Mouse (Mus musculus) stomach, embryonic 16.5 days (tissue): ENCODE results near the gene Foxe3. TPM values are rescaled to one million over a fixed set of nuclear protein-coding genes. Genes with fewer than 3 reads are reported as not detected.

Experiments used
- ATAC-seq: fragments of 200-750 bp; cut with Nextera tagmentation; 2 replicates; pipeline ENCODE4 v1.8.0; 2017; ENCODE audit warnings: moderate number of reproducible peaks, moderate TSS enrichment; ENCODE audit not compliant: insufficient read depth, low FRiP score
- H3K27ac ChIP-seq: fragments of 300-500 bp; sonication (generic); 2 replicates; pipeline ENCODE4 v1.5.1; 2014; ENCODE audit warnings: low read length
- H3K27me3 ChIP-seq: fragments of 300-500 bp; sonication (generic); 2 replicates; pipeline ENCODE4 v1.6.1; 2014; ENCODE audit warnings: low read length, control low read depth, mixed read lengths; ENCODE audit not compliant: control insufficient read depth, insufficient read depth
- H3K36me3 ChIP-seq: fragments of 300-500 bp; sonication (generic); 2 replicates; pipeline ENCODE4 v1.6.1; 2014; ENCODE audit warnings: low read length; ENCODE audit not compliant: control insufficient read depth, insufficient read depth
- H3K4me1 ChIP-seq: fragments of 300-500 bp; sonication (generic); 2 replicates; pipeline ENCODE4 v1.6.1; 2014; ENCODE audit warnings: low read length, control low read depth, mixed read lengths; ENCODE audit not compliant: control insufficient read depth, insufficient read depth
- H3K4me2 ChIP-seq: fragments of 300-500 bp; sonication (generic); 2 replicates; pipeline ENCODE4 v1.6.1; 2014; ENCODE audit warnings: low read depth, low read length, mixed read lengths
- H3K4me3 ChIP-seq: fragments of 300-500 bp; sonication (generic); replicated peaks from 2 replicates; pipeline ENCODE4 v1.5.1; 2014; ENCODE audit warnings: mild to moderate bottlenecking, low read length
- H3K9ac ChIP-seq: fragments of 300-500 bp; sonication (generic); 2 replicates; pipeline ENCODE4 v1.6.1; 2014; ENCODE audit warnings: low read length
- H3K9me3 ChIP-seq: fragments of 300-500 bp; sonication (generic); replicated peaks from 2 replicates; pipeline ENCODE4 v1.6.1; 2016; ENCODE audit warnings: low read length, control low read depth; ENCODE audit not compliant: control insufficient read depth
- WGBS: fragments of 180-500 bp; shearing (Covaris S2); extraction: QIAGEN DNeasy Blood & Tissue Kit; methylation state at CpG from one replicate; pipeline ENCODE4 v1.1.7; 2014; 5-methylcytosine and 5-hydroxymethylcytosine counted together
- polyA plus RNA-seq: library from polyadenylated mRNA; unstranded; fragments of >200 nt; fragmentation: Nextera tagmentation; extraction: Ambion mirVana; gene quantifications from 2 replicates; pipeline ENCODE4 v1.2.1, GENCODE M21; 2015

The Foxe3 gene
- polyA plus RNA-seq, 1 experiment from 2014 or later, result not detected

DNA sequence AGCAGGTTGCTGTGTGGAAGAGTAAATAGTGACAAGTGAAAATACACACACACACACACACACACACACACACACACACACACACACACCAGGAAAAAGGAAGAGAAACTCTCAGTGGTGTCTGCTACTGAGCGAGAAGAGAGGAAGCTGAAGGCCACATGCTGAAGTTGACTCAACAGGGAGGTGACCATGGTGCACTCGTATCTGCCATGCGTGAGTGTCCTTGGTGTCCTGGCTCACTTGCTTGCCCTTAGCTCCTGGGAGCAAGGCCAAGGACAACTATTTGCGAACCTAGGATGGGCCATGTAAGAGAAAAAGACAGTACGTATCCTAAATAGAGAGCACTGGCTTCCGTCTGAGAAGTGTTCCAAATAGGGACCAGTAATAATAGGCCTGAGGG lies 8.4 kb upstream of the Foxe3 start:
- no peaks in the 10 kb centered on the region for H3K36me3 ChIP-seq
- ATAC-seq, result no peak
- WGBS, result 87% methylated on average over 6 of the region's 6 CpGs
- H3K4me2 ChIP-seq, result no peak overlapping the region
- no peak overlapping the region for H3K9ac ChIP-seq
- H3K27ac ChIP-seq, result no peak overlapping the region
- no peaks in the 10 kb centered on the region for H3K9me3 ChIP-seq
- H3K4me3 ChIP-seq, result no peak overlapping the region
- peaks cover 16% of the 10 kb centered on the region for H3K27me3 ChIP-seq
- no peaks in the 10 kb centered on the region for H3K4me1 ChIP-seq

DNA sequence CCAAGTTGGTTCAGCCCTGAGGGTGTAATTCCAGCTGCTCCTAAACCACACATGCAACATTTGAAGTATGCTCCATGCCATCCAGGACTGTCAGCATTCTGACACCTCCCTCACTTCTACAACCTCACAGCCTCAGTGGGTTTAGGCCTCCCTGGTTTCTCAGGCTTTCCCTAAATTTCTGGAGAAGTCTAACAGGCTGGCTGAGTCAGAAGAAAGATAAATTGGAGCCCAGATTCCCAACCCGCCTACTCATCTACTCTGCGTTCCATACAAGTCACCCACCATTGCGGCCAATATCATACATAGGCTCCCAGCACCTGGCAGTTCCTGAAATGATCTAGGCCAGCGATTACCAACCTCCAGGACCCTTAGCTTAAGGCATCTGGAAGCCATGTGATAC lies 6.9 kb upstream of the Foxe3 start:
- H3K27me3 ChIP-seq, result peaks cover 22% of the 10 kb centered on the region
- no peaks in the 10 kb centered on the region for H3K9me3 ChIP-seq
- WGBS, result 87% methylated on average over 4 of the region's 4 CpGs
- no peaks in the 10 kb centered on the region for H3K36me3 ChIP-seq
- H3K4me2 ChIP-seq, result no peak overlapping the region
- H3K9ac ChIP-seq, result no peak overlapping the region
- no peak overlapping the region for H3K4me3 ChIP-seq
- no peaks in the 10 kb centered on the region for H3K4me1 ChIP-seq
- ATAC-seq, result no peak
- H3K27ac ChIP-seq, result no peak overlapping the region

DNA sequence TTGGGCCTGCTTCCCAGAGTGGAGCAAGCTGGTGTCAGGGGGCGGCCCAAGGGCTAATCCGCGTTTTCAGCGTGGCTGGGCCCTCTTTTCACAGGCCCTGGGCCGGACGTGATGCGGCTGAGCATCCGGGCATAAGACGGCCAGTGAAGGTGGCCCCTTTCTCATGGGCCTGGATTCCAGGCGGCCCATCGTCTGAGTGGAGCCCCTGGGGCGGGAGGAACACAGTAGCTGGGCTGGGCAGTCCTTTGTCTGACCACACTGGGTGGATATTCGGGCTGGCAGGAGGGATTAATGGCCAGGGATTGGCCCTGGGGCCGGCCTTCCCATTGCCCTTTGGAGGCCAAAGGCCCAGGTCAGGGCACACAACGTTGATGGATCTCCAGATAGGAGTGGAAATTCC lies 3.3 kb upstream of the Foxe3 start:
- 0 out of 2 replicates have a peak, but pooled peaks cover 10% of the 10 kb centered on the region for H3K4me1 ChIP-seq
- 46% methylated on average over 15 of the region's 15 CpGs for WGBS
- ATAC-seq, result no peak
- H3K27ac ChIP-seq, result no peak overlapping the region
- H3K9me3 ChIP-seq, result no peaks in the 10 kb centered on the region
- peaks cover 58% of the 10 kb centered on the region for H3K27me3 ChIP-seq
- H3K4me2 ChIP-seq, result no peak overlapping the region
- no peak overlapping the region for H3K9ac ChIP-seq
- H3K4me3 ChIP-seq, result no peak overlapping the region
- no peaks in the 10 kb centered on the region for H3K36me3 ChIP-seq

DNA sequence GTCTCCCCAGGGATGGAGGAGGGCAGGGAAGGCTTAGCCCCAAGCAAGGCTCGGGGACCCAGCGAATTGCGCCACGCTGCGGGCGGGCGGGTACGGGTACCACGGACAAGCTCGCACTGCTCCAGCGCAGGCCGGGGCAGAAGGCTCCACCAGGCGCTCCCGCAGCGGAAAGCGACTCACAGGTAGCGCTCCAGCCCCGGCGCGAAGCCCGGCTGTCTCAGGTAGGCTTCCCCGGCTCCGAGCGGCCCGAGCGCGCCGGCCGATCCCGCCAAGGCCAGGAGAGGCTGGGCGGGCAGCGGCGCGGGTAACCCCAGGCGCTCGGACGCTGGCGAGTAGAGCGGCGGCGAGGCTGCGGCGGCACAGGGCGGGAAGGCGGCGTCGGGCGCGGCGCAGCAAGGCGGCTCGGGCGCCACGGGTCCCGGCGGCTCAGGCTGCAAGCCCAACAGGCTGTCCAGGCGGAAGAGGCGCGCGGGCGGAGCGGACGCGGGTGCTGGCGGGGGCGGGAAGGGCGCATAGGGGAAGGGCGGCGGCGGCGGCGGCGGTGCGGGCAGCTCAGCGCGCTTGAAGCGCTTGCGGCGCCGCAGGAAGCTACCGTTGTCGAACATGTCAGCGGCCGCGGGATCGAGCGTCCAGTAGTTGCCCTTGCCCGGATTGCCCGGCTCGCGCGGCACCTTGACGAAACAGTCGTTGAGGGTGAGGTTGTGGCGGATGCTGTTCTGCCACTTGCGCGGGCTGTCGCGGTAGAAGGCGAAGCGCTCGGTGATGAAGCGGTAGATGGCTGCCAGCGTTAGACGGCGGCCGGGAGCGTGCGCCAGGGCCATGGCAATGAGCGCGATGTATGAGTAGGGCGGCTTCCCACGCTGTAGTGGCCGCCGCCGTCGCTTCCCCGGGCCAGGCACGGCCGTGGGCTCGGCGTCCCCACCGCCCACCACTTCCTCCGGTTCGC lies 569 bp downstream of the Foxe3 start:
- WGBS, result under 1% methylated on average over 111 of the region's 125 CpGs
- no peaks in the 10 kb centered on the region for H3K36me3 ChIP-seq
- peak; percentile 53; the same call in 1 of the 2 replicates for ATAC-seq
- H3K27ac ChIP-seq, result no peak overlapping the region
- H3K4me3 ChIP-seq, result peak overlapping the region; percentile 47
- peak overlapping the region; percentile 73 for H3K4me2 ChIP-seq
- peaks cover 75% of the 10 kb centered on the region for H3K27me3 ChIP-seq
- H3K4me1 ChIP-seq, result 0 out of 2 replicates have a peak, but pooled peaks cover 10% of the 10 kb centered on the region
- H3K9me3 ChIP-seq, result no peaks in the 10 kb centered on the region
- H3K9ac ChIP-seq, result peak overlapping the region; percentile 16; the same call in 1 of the 2 replicates

DNA sequence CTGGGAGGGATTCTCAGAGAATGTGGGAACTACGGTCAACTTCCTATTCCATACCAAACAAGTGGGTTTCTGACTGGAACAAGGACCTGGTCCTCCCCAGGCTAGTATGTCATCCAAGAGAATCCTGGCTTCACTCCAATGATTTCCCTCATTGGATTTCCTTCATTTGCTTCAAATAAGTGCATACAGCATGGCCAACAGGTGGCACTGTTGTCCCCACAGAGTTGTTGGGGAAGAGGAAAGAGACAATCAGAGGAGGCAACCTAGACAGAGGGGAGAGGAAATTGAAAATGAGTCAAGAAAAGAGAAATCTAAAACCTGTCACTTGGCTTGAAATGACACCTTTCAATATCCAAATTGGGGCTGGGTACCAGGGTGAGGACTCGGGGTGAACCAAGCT lies 8.7 kb downstream of the Foxe3 start:
- 38% methylated on average over 2 of the region's 2 CpGs for WGBS
- H3K36me3 ChIP-seq, result no peaks in the 10 kb centered on the region
- H3K27me3 ChIP-seq, result peaks cover 58% of the 10 kb centered on the region
- H3K9ac ChIP-seq, result no peak overlapping the region
- no peak overlapping the region for H3K27ac ChIP-seq
- no peak for ATAC-seq
- no peak overlapping the region for H3K4me2 ChIP-seq
- H3K9me3 ChIP-seq, result no peaks in the 10 kb centered on the region
- H3K4me1 ChIP-seq, result no peaks in the 10 kb centered on the region
- H3K4me3 ChIP-seq, result no peak overlapping the region

DNA sequence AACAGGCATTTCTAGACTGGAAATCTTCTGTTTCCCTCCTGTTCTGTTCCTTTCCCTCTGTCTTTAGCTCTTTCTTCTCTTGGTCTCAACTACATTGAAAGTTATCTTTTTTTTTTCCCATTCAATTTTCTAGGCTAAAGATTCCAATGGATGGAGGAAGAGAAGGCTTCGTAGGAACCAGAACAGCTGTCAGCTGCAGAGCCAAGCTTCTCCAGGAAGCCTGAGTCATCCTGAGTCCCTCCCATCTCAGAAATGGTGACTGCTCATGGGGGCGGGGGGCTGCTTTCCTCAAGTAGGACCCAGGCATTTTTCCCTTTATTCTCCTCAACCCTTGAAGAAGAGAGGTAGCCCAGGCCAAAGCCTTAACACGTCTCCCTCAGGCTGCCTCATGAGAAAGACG lies 9.8 kb downstream of the Foxe3 start:
- peaks cover 65% of the 10 kb centered on the region for H3K27me3 ChIP-seq
- H3K4me1 ChIP-seq, result no peaks in the 10 kb centered on the region
- no peaks in the 10 kb centered on the region for H3K36me3 ChIP-seq
- no peaks in the 10 kb centered on the region for H3K9me3 ChIP-seq
- H3K4me2 ChIP-seq, result no peak overlapping the region
- no peak overlapping the region for H3K9ac ChIP-seq
- H3K27ac ChIP-seq, result no peak overlapping the region
- ATAC-seq, result no peak
- H3K4me3 ChIP-seq, result no peak overlapping the region
- 49% methylated on average over 4 of the region's 4 CpGs for WGBS

DNA sequence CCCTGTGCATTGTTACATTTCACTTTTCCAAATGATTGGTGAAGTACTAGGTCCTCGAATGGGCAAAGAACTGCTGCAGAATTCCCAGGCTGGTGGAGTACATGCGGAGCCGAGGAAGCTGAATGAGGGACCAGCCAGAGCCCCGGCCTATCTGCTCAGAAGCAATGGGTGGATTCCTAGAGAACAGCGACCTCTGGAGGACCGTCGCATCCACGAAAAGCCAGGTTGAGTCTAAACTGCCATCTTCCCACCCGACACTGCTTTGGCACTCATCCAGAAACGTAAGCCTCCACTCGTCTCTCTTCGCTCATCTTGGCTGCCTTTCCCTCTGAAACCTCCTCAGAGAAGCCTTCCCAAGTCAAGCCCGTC lies 12.2 kb downstream of the Foxe3 start:
- Histone ChIP-seq H3K36me3 (no peaks in the 10 kb centered on the region), H3K9me3 (no peaks in the 10 kb centered on the region), H3K4me2 (no peak overlapping the region), H3K27me3 (peaks cover 82% of the 10 kb centered on the region), H3K27ac (no peak overlapping the region), H3K4me1 (0 out of 2 replicates have a peak, but pooled peaks cover 2% of the 10 kb centered on the region), H3K9ac (no peak overlapping the region), H3K4me3 (no peak overlapping the region)
- no peak for ATAC-seq
- 4% methylated on average over 13 of the region's 13 CpGs for WGBS

DNA sequence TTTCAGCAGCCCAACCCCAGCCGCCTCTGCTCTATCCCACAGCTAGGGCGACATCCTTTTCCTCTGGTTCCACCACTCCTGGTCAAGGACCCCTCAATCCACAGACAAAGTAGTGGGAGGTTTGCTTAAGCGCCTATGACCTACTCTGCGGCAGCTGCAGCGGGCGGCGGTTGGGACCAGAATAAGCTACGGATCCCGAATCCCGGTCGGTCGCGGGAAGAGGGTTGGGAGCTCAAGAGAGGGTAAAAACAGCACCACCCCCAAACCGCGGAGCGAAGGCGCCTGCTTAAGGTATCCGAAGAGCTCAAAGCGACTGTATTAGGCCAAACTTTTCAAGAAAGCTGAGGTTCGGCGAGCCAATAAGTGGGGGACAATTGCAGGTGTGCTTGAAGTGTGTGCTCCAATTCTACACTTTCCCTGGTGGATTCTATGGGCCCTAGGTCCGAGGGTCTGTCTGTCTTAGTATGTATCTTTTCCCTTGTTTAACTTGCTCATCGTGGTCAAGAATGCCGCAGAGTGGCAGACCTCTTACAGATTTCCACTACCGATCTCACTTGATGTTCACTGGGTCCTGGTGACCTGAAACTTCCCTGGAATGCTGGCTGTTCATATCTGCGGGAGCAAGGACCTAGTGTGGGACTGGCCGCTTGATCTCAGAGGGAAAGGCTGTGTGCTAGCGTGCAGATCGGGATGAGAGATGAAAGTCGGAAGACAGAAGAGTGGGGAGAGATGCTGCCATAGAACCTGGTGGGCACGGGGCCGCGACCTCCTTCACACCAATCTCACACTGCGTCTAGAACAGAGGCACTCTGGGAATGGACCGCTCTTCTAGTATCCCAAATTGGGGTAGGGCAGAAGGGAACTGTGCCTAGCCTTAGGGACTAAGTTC lies 12.9 kb downstream of the Foxe3 start:
- Histone ChIP-seq H3K9me3 (no peaks in the 10 kb centered on the region), H3K9ac (no peak overlapping the region), H3K4me2 (no peak overlapping the region), H3K4me1 (0 out of 2 replicates have a peak, but pooled peaks cover 3% of the 10 kb centered on the region), H3K4me3 (no peak overlapping the region), H3K27me3 (peaks cover 88% of the 10 kb centered on the region), H3K27ac (no peak overlapping the region), H3K36me3 (no peaks in the 10 kb centered on the region)
- 8% methylated on average over 35 of the region's 35 CpGs for WGBS
- ATAC-seq, result no peak
